Mouse (Mus musculus) heart, embryonic 16.5 days (tissue): ENCODE results near the gene Stxbp1. TPM values are rescaled to one million over a fixed set of nuclear protein-coding genes. Genes with fewer than 3 reads are reported as not detected.

ENCODE experiments used
- ATAC-seq: fragments of 200-750 bp; cut with Nextera tagmentation; replicated peaks from 2 replicates; pipeline ENCODE4 v1.8.0; 2017; ENCODE audit warnings: moderate number of reproducible peaks; ENCODE audit not compliant: insufficient read depth, low FRiP score; ENCODE audit errors: extremely low read depth
- H3K27ac ChIP-seq: fragments of 300-500 bp; sonication (generic); 2 replicates; pipeline ENCODE4 v1.5.1; 2014; ENCODE audit warnings: mild to moderate bottlenecking, low read length, control low read depth, moderate library complexity
- H3K27me3 ChIP-seq: fragments of 300-500 bp; sonication (generic); 2 replicates; pipeline ENCODE4 v1.6.1; 2014; ENCODE audit warnings: low read length, mixed read lengths; ENCODE audit not compliant: control insufficient read depth, insufficient read depth
- H3K36me3 ChIP-seq: fragments of 300-500 bp; sonication (generic); 2 replicates; pipeline ENCODE4 v1.6.1; 2014; ENCODE audit not compliant: control insufficient read depth, insufficient read depth
- H3K4me1 ChIP-seq: fragments of 300-500 bp; sonication (generic); 2 replicates; pipeline ENCODE4 v1.6.1; 2014; ENCODE audit warnings: low read length, mixed read lengths; ENCODE audit not compliant: control insufficient read depth, insufficient read depth
- H3K4me2 ChIP-seq: fragments of 300-500 bp; sonication (generic); 2 replicates; pipeline ENCODE4 v1.6.1; 2014; ENCODE audit warnings: low read depth, mild to moderate bottlenecking, control low read depth, low read length
- H3K4me3 ChIP-seq: fragments of 300-500 bp; sonication (generic); 2 replicates; pipeline ENCODE4 v1.5.1; 2014; ENCODE audit warnings: mild to moderate bottlenecking, control low read depth, low read length
- H3K9ac ChIP-seq: fragments of 300-500 bp; sonication (generic); 2 replicates; pipeline ENCODE4 v1.6.1; 2014; ENCODE audit warnings: low read length, control low read depth
- H3K9me3 ChIP-seq: fragments of 300-500 bp; sonication (generic); replicated peaks from 2 replicates; pipeline ENCODE4 v1.6.1; 2016; ENCODE audit warnings: low read length; ENCODE audit not compliant: control insufficient read depth
- WGBS: fragments of 180-500 bp; shearing (Covaris S2); extraction: QIAGEN DNeasy Blood & Tissue Kit; methylation state at CpG from one replicate; pipeline ENCODE4 v1.1.7; 2014; 5-methylcytosine and 5-hydroxymethylcytosine counted together
- polyA plus RNA-seq: library from polyadenylated mRNA; unstranded; fragments of >200 nt; fragmentation: Nextera tagmentation; extraction: Ambion mirVana; gene quantifications from 2 replicates; pipeline ENCODE4 v1.2.1, GENCODE M21; 2015

Stxbp1 gene
- polyA plus RNA-seq, 1 experiment from 2014 or later: 29.2 TPM

DNA sequence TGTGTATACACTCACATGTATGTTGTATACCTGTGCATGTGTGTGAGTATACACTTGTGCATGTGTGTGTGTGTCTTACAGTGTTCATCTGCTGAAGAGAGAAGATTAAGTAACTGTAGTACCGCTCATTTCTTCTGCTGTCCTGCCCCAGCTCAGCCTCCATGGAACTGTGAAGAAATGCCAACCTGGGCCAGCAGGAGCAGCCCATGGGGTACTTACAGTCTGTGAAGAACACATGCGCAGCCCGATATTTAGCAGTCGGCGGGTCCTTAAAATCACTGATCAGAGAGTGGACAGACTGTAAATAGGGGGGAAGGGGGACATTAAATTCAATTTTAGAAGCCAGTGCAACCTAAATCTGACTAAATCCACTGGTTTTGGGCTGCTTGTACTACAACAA lies 28.8 kb downstream of the Stxbp1 start:
- Histone ChIP-seq H3K27ac (no peak overlapping the region), H3K9ac (no peak overlapping the region), H3K27me3 (no peaks in the 10 kb centered on the region), H3K9me3 (no peaks in the 10 kb centered on the region), H3K36me3 (peaks cover 11% of the 10 kb centered on the region; the same call in 1 of the 2 replicates), H3K4me1 (no peaks in the 10 kb centered on the region), H3K4me3 (no peak overlapping the region), H3K4me2 (no peak overlapping the region)
- no peak for ATAC-seq
- WGBS: 91% methylated on average over 5 of the region's 5 CpGs

DNA sequence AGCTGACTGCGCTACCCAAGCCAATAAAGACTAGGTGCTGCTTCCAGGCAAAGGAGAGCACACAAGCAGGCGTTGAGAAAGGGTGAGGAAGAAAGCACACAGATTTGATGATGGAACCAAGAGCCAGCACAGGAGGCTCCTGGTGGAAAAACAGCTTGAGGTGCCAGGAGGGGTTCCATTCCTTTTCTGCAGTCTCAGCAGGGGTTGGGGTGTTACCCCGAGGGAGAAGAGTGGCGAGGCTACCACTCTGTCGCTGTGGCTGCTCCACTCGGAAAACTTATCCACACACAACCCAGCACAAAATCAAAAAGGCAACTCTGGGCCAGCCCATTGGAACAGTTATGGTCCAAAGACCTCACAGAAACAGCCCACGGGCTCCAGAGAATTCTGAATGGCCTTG lies 29.5 kb downstream of the Stxbp1 start:
- no peak for ATAC-seq
- no peaks in the 10 kb centered on the region for H3K27me3 ChIP-seq
- H3K9ac ChIP-seq: no peak overlapping the region
- peaks cover 11% of the 10 kb centered on the region; the same call in 1 of the 2 replicates for H3K36me3 ChIP-seq
- no peaks in the 10 kb centered on the region for H3K4me1 ChIP-seq
- 65% methylated on average over 7 of the region's 7 CpGs for WGBS
- H3K9me3 ChIP-seq: no peaks in the 10 kb centered on the region
- no peak overlapping the region for H3K4me2 ChIP-seq
- no peak overlapping the region for H3K27ac ChIP-seq
- no peak overlapping the region for H3K4me3 ChIP-seq

DNA sequence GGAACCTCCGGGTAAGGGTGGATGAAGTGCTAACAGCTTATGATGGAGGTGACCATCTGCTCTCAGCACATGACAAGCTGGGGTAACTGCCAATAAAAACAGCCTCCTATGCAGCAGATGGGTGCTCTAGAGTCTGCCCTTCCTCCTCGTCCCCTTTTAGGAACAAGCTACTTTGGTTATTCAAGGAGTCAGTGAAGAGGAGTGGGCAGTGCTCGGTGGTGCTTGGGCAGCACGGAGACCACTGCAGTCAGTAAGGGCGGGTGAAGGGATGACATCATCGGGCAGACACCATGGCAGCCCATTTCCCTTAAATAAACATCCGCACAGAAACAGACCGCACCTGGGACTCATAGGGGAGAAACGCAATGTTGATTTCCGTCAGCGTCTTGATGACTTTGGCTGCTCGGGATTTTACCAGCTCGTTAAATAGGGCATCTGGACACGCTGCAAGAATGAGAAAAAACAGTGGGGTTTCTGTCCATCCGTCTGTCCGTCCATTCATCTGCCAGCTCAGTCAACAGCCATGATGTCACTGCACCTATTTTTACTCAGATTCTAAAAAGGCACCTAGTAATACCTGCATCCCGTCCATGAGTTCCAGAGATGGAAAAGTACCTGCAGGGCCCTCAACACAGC lies 30.0 kb downstream of the Stxbp1 start:
- 58% methylated on average over 17 of the region's 17 CpGs for WGBS
- no peaks in the 10 kb centered on the region for H3K4me1 ChIP-seq
- no peak overlapping the region for H3K27ac ChIP-seq
- H3K4me3 ChIP-seq: no peak overlapping the region
- no peak for ATAC-seq
- H3K9me3 ChIP-seq: no peaks in the 10 kb centered on the region
- H3K27me3 ChIP-seq: no peaks in the 10 kb centered on the region
- H3K36me3 ChIP-seq: peaks cover 11% of the 10 kb centered on the region; the same call in 1 of the 2 replicates
- H3K9ac ChIP-seq: no peak overlapping the region
- H3K4me2 ChIP-seq: no peak overlapping the region

DNA sequence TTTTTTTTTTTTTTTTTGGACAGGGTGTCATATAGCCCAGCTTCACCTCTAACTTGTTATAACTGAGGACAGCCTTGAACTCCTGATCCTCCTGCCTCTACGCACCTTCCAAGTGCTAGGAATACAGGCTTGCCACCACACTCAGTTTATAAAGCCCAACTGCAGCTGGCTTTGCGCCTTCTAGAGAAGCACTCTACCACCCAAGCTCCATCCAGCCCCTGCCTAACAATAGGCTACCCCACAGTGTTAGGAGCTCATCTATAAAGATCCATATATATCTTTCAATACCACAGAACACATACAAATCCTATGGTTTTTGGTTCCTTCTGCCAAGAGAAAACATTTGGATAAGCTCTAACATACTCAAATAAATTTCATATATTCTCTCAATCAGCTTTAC lies 30.5 kb downstream of the Stxbp1 start:
- no peak overlapping the region for H3K9ac ChIP-seq
- H3K36me3 ChIP-seq: peaks cover 11% of the 10 kb centered on the region; the same call in 1 of the 2 replicates
- H3K4me1 ChIP-seq: no peaks in the 10 kb centered on the region

DNA sequence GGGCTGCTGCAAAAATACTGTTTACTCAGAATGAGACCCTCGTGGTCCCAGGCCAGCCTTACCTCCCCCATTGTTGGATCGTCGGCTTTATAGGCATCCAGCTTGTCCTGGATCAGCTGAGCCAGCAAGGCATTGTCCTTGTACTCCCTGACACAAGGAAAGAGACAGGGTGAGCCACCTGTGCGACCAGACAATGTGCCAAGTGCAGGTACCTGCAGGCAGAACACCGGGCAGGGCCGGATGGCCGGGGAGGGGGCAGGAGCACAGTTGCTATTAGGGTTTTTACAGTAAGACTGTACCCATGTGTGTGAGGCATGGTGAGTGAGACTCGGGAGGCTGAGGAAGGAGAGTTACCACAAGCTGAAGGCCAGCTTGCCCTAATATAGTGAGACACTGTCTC lies 35.1 kb downstream of the Stxbp1 start:
- 81% methylated on average over 8 of the region's 8 CpGs for WGBS
- H3K4me2 ChIP-seq: no peak overlapping the region
- peaks cover 15% of the 10 kb centered on the region for H3K36me3 ChIP-seq
- H3K4me1 ChIP-seq: no peaks in the 10 kb centered on the region
- no peak overlapping the region for H3K4me3 ChIP-seq
- H3K9me3 ChIP-seq: no peaks in the 10 kb centered on the region
- H3K9ac ChIP-seq: no peak overlapping the region
- H3K27me3 ChIP-seq: no peaks in the 10 kb centered on the region
- ATAC-seq: no peak
- H3K27ac ChIP-seq: no peak overlapping the region

More for the DNA sequence above, 30.5 kb downstream of the Stxbp1 start:
- Histone ChIP-seq H3K27ac (no peak overlapping the region), H3K9me3 (no peaks in the 10 kb centered on the region), H3K4me3 (no peak overlapping the region), H3K27me3 (no peaks in the 10 kb centered on the region), H3K4me2 (no peak overlapping the region)
- ATAC-seq: no peak
- WGBS: 94% methylated on average over 2 of the region's 2 CpGs

DNA sequence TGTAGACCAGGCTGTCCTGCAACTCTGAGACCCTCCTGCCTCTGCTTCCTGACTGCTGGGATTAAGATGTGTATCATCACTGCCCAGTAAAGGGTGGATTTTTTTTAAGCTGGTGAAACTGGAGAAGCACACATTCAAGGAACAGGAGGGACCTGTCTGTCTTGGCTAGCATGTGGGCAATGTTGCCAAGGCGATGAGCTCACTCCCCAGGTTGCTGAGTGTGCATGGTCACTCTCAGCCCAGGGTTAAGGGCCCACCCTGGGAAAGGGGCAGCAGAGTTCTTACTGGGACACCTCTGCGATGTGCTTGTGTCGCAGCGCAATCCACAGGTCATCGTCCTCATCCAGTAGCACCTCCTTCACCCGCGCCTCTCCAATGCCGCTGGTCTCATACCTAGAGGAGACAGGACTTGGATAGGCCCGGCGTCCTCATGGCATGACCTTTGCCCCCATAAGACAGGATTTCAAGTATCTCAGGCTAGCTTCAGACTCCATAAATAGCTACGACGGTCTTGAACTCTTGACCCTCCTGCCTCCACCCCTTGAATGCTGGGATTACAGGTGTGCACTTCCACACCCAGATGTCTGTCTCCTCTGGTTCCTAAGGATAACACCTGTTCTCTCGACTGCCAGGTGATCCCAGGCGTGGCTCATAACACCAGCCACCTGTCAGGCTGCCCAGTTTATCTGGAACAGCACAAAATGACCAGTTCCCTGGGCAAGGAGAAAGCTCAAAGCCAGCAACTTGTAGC lies 38.1 kb downstream of the Stxbp1 start:
- Histone ChIP-seq H3K9ac (no peak overlapping the region), H3K4me2 (no peak overlapping the region), H3K4me1 (no peaks in the 10 kb centered on the region), H3K4me3 (no peak overlapping the region), H3K9me3 (no peaks in the 10 kb centered on the region), H3K36me3 (peaks cover 13% of the 10 kb centered on the region), H3K27ac (no peak overlapping the region), H3K27me3 (no peaks in the 10 kb centered on the region)
- ATAC-seq: no peak
- 87% methylated on average over 14 of the region's 14 CpGs for WGBS

DNA sequence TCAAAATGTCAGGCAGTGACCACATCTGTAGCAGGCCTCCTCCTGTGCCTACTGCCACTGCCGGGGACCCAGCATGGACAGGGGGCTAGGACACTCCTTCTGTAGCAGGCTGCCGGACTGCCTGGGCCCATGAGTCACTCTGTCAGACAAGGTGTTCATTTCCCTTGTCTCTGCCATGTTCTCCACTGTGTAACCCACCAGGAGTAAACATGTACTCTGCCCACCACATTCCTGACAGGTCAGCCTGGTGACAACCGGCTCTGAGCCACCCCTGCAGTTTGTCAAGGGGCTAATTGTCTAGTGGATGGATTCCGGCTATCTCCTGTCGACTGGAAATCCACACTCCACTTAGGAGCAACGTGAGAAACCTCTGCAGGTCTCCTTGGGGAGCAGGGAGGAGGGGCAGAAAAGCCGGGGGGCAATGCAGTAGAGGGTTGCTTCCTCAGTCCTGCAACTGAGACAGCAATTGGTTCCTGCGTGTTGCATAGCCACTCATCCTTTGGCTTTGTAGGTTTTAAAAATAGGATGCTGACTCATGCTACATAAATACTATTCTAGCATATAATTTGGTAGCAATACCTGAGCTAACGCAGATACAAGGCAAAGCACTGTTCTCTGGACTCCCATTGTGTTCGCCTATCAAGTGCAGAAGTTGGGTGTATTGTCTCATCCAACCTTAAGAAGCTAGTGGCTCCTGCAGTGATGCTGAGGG lies 48.6 kb downstream of the Stxbp1 start:
- Histone ChIP-seq H3K4me1 (peaks cover 14% of the 10 kb centered on the region), H3K9me3 (no peaks in the 10 kb centered on the region), H3K27ac (peak overlapping the region; percentile 38), H3K9ac (no peak overlapping the region), H3K4me3 (no peak overlapping the region), H3K27me3 (no peaks in the 10 kb centered on the region), H3K36me3 (peaks cover 23% of the 10 kb centered on the region), H3K4me2 (no peak overlapping the region)
- 45% methylated on average over 10 of the region's 10 CpGs for WGBS
- peak; percentile 38; the same call in 1 of the 2 replicates for ATAC-seq

DNA sequence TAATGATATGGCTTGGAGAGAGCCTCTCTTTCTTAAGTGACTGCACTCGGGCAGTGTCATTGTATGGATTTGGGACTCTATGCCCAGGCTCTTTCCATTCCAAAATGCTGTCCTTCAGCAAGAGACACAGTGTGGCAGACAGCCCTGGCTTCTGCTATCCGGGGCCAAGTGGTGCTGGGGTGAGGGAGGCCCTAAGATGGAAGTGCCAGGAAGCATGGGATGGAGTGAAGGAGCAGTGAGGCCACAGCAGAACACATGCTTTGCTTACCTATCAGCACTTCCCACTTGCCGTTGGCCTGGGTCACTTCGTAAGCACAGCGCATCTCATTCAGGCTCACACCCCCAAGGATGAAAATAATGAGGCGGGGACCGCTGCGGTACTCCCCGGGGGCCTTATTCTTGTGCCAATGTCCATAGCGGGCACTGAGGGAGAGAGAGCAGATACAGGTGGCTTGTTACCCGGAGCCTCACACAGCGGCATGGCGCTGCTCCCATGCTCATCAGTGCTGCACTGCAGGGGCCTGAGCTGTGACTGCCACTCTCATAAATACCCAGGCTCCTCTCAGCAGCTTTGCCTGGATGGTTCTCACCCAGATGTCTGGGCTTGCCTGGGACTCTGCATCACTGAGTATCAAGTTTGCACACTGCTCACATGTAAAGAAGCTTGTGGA lies 51.2 kb downstream of the Stxbp1 start:
- no peaks in the 10 kb centered on the region for H3K27me3 ChIP-seq
- H3K4me1 ChIP-seq: peaks cover 19% of the 10 kb centered on the region
- H3K9ac ChIP-seq: no peak overlapping the region
- 85% methylated on average over 13 of the region's 13 CpGs for WGBS
- ATAC-seq: no peak
- no peak overlapping the region for H3K4me2 ChIP-seq
- H3K9me3 ChIP-seq: no peaks in the 10 kb centered on the region
- peaks cover 21% of the 10 kb centered on the region for H3K36me3 ChIP-seq
- H3K27ac ChIP-seq: no peak overlapping the region
- H3K4me3 ChIP-seq: no peak overlapping the region
